Mouse (Mus musculus) thymus, postnatal 0 days (tissue): ENCODE data around the gene Capn8. TPM values are rescaled to one million over a fixed set of nuclear protein-coding genes. Genes with fewer than 3 reads are reported as not detected.
A peak's percentile ranks its signal among the peaks of the same experiment; 100 is the strongest.

Experiments
- DNase-seq: peaks from one replicate; pipeline ENCODE4 v3.0.0-alpha.2; 2015; ENCODE audit warnings: low spot score
- polyA plus RNA-seq: library from polyadenylated mRNA; unstranded; fragments of >200 nt; fragmentation: Nextera tagmentation; extraction: Ambion mirVana; gene quantifications from 2 replicates; pipeline ENCODE4 v1.2.1, GENCODE M21; 2015

The Capn8 gene
- polyA plus RNA-seq, 1 experiment from 2014 or later, result 0.18 TPM

- no peak for DNase-seq
Measured at GRCm38 (mm10) chr1:182543906-182544305, 20.9 kb upstream of the Capn8 start.

GRCm38 (mm10) chr1:182550761-182551160, 14.0 kb upstream of the Capn8 start:
- no peak for DNase-seq

GRCm38 (mm10) chr1:182553649-182554375, 11.0 kb upstream of the Capn8 start:
- DNase-seq, result peak; percentile 68

- no peak for DNase-seq
Measured at GRCm38 (mm10) chr1:182558271-182558670, 6.5 kb upstream of the Capn8 start.

GRCm38 (mm10) chr1:182559530-182559929, 5.3 kb upstream of the Capn8 start:
- DNase-seq, result no peak

- peak; percentile 38 for DNase-seq
Measured at GRCm38 (mm10) chr1:182560390-182561098, 4.3 kb upstream of the Capn8 start.

GRCm38 (mm10) chr1:182561945-182562514, 2.8 kb upstream of the Capn8 start:
- DNase-seq, result no peak

- no peak for DNase-seq
Measured at GRCm38 (mm10) chr1:182562576-182563370, 2.0 kb upstream of the Capn8 start.

GRCm38 (mm10) chr1:182565351-182565835, 586 bp downstream of the Capn8 start:
- DNase-seq, result no peak

- DNase-seq, result no peak
Measured at GRCm38 (mm10) chr1:182571148-182571547, 6.3 kb downstream of the Capn8 start.

GRCm38 (mm10) chr1:182571973-182572372, 7.2 kb downstream of the Capn8 start:
- no peak for DNase-seq

- DNase-seq, result no peak
Measured at GRCm38 (mm10) chr1:182573856-182574665, 9.3 kb downstream of the Capn8 start.

GRCm38 (mm10) chr1:182574666-182575049, 9.9 kb downstream of the Capn8 start:
- no peak for DNase-seq

- DNase-seq, result no peak
Measured at GRCm38 (mm10) chr1:182584169-182584568, 19.4 kb downstream of the Capn8 start.

GRCm38 (mm10) chr1:182585162-182585840, 20.5 kb downstream of the Capn8 start:
- DNase-seq, result peak; percentile 25

GRCm38 (mm10) chr1:182587706-182588105, 22.9 kb downstream of the Capn8 start:
- no peak for DNase-seq

- no peak for DNase-seq
Measured at GRCm38 (mm10) chr1:182591491-182591890, 26.7 kb downstream of the Capn8 start.

- DNase-seq, result no peak
Measured at GRCm38 (mm10) chr1:182592436-182592835, 27.6 kb downstream of the Capn8 start.

- DNase-seq, result no peak
Measured at GRCm38 (mm10) chr1:182605330-182606150, 40.7 kb downstream of the Capn8 start.
